8 mouse cellular contexts compared by ENCODE assay signal in the genomic region with DNA sequence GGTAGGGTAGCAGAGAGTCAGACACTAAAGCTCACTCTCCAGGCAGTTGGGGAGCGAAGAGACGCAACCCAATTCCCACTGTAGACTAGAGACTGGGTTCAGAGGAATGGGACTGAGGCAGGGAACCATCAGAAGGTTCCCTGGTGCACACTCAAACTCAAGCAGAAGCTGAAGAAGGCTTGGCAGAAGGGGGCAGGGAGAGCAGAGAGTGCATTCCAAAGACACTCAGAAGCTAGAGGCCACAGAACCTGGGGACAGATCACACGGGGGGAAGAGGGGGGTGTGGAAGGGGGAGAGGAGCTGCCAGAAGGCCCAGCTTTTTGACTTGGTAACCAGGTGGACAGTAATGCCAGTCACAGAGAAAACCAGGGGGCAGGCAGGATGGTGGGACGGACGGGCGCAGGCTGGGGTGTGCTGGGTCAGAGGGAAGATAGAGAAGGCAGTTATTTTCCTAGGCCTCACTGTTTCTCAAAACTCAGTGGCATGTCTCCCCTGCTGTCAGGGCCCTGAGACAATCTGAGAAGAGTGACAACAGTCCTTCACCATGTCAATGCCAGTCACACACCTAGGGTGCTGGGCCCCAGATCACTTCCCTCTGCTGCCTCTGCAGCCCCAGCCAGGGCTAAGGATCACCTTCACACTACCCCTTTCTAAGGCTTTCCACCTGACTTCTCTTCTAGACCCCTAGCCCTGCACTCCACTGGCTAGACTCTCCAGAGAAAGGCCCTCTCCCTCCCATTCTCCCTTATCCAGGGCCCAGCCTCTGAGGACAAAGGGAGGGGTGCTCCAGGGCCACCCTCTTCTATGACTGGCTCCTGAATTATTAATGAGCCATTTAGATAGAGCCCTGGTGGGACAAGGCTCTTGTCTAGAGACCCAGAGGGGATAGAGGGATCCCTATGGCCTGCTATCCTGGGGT. TPM values are rescaled to one million over a fixed set of nuclear protein-coding genes. Genes with fewer than 3 reads are reported as not detected.
DNase-seq lines count a peak whose midpoint lies in the region; ATAC-seq and TF ChIP-seq lines count a peak whose summit lies in the region.

No protein-coding gene starts in this region.

- peak overlapping the region; percentile 5; the same call in 1 of the 2 replicates for H3K4me2 ChIP-seq in kidney, embryonic 16.5 days (replicated peaks; ENCODE audit: low read depth, low read length)
- H3K4me2 ChIP-seq in forebrain, embryonic 14.5 days (ENCODE audit: low read length) = peak overlapping the region; percentile 37
- peak overlapping the region; percentile 10; the same call in 1 of the 2 replicates for H3K4me2 ChIP-seq in liver, embryonic 11.5 days
- H3K4me2 ChIP-seq in midbrain, postnatal 0 days (ENCODE audit: low read depth, low read length, poor library complexity, severe bottlenecking) = peak overlapping the region; percentile 8

- H3K9me3 ChIP-seq in kidney, embryonic 16.5 days (ENCODE audit: low read length) = no peaks in the 10 kb centered on the region
- no peaks in the 10 kb centered on the region for H3K9me3 ChIP-seq in forebrain, embryonic 14.5 days (replicated peaks; ENCODE audit: control insufficient read depth, low read length)
- no peaks in the 10 kb centered on the region; the same call in 1 of the 2 replicates for H3K9me3 ChIP-seq in liver, embryonic 11.5 days (ENCODE audit: control insufficient read depth, low read length)
- no peaks in the 10 kb centered on the region for H3K9me3 ChIP-seq in midbrain, postnatal 0 days (ENCODE audit: low read length)

- TF ChIP-seq CTCF in midbrain, postnatal 0 days (IDR thresholded peaks at IDR 0.05) = no peak

- DNase-seq in kidney, adult 8-10 months = no peak
- no peak for DNase-seq in forebrain, embryonic 14.5 days (ENCODE audit: low spot score)
- DNase-seq in liver, embryonic 11.5 days (ENCODE audit: low spot score) = no peak
- no peak for DNase-seq in midbrain, postnatal 0 days (ENCODE audit: low spot score)
- no peak for DNase-seq in layer of hippocampus, adult 11-12 months (ENCODE audit: low spot score)
- no peak for DNase-seq in left cerebral cortex, adult 11 months (ENCODE audit: low spot score)
- DNase-seq in kidney, postnatal 10 days = no peak

- H3K27me3 ChIP-seq in kidney, embryonic 16.5 days (ENCODE audit: insufficient read depth, low read length) = no peaks in the 10 kb centered on the region
- no peaks in the 10 kb centered on the region for H3K27me3 ChIP-seq in forebrain, embryonic 14.5 days (replicated peaks; ENCODE audit: control insufficient read depth, insufficient read depth, low read length)
- H3K27me3 ChIP-seq in liver, embryonic 11.5 days (replicated peaks; ENCODE audit: control insufficient read depth, insufficient read depth, low read length) = no peaks in the 10 kb centered on the region
- H3K27me3 ChIP-seq in midbrain, postnatal 0 days (ENCODE audit: insufficient read depth, low read length) = no peaks in the 10 kb centered on the region

- peak; percentile 59 for ATAC-seq in kidney, embryonic 16.5 days (ENCODE audit: low FRiP score, low TSS enrichment)
- ATAC-seq in forebrain, embryonic 14.5 days = peak; percentile 81
- ATAC-seq in liver, embryonic 11.5 days (replicated peaks; ENCODE audit: low FRiP score) = no peak
- peak; percentile 46 for ATAC-seq in midbrain, postnatal 0 days (ENCODE audit: low FRiP score)

- peaks cover 84% of the 10 kb centered on the region for H3K4me1 ChIP-seq in kidney, embryonic 16.5 days (ENCODE audit: insufficient read depth, low read length)
- H3K4me1 ChIP-seq in forebrain, embryonic 14.5 days (ENCODE audit: control insufficient read depth, insufficient read depth, low read length) = peaks cover 54% of the 10 kb centered on the region
- peaks cover 47% of the 10 kb centered on the region for H3K4me1 ChIP-seq in liver, embryonic 11.5 days (replicated peaks; ENCODE audit: control insufficient read depth, insufficient read depth, low read length)
- H3K4me1 ChIP-seq in midbrain, postnatal 0 days (ENCODE audit: insufficient read depth, low read length) = peaks cover 19% of the 10 kb centered on the region

- H3K36me3 ChIP-seq in kidney, embryonic 16.5 days (ENCODE audit: insufficient read depth, low read length) = peaks cover 11% of the 10 kb centered on the region; the same call in 1 of the 2 replicates
- H3K36me3 ChIP-seq in forebrain, embryonic 14.5 days (ENCODE audit: control insufficient read depth, insufficient read depth, low read length) = peaks cover 19% of the 10 kb centered on the region
- H3K36me3 ChIP-seq in liver, embryonic 11.5 days (ENCODE audit: control insufficient read depth, insufficient read depth, low read length) = peaks cover 3% of the 10 kb centered on the region; the same call in 1 of the 2 replicates
- peaks cover 17% of the 10 kb centered on the region; the same call in 1 of the 2 replicates for H3K36me3 ChIP-seq in midbrain, postnatal 0 days (ENCODE audit: insufficient read depth, low read length)

- H3K4me3 ChIP-seq in kidney, embryonic 16.5 days (ENCODE audit: low read length) = no peak overlapping the region
- no peak overlapping the region for H3K4me3 ChIP-seq in forebrain, embryonic 14.5 days (ENCODE audit: low read depth, low read length)
- no peak overlapping the region for H3K4me3 ChIP-seq in liver, embryonic 11.5 days (ENCODE audit: low read depth, low read length)
- no peak overlapping the region for H3K4me3 ChIP-seq in midbrain, postnatal 0 days (ENCODE audit: low read depth, low read length)

- H3K9ac ChIP-seq in kidney, embryonic 16.5 days (replicated peaks; ENCODE audit: low read length) = peak overlapping the region; percentile 49
- H3K9ac ChIP-seq in forebrain, embryonic 14.5 days (ENCODE audit: low read length) = peak overlapping the region; percentile 0; the same call in 1 of the 2 replicates
- no peak overlapping the region for H3K9ac ChIP-seq in liver, embryonic 11.5 days (ENCODE audit: low read depth, low read length)
- H3K9ac ChIP-seq in midbrain, postnatal 0 days (replicated peaks; ENCODE audit: low read length, poor library complexity, severe bottlenecking) = no peak overlapping the region

- WGBS in kidney, embryonic 16.5 days = 71% methylated on average over 6 of the region's 6 CpGs
- 62% methylated on average over 6 of the region's 6 CpGs for WGBS in forebrain, embryonic 14.5 days
- 73% methylated on average over 6 of the region's 6 CpGs for WGBS in liver, embryonic 11.5 days
- WGBS in midbrain, postnatal 0 days = 53% methylated on average over 6 of the region's 6 CpGs

- peak overlapping the region; percentile 93 for H3K27ac ChIP-seq in kidney, embryonic 16.5 days (ENCODE audit: low read length)
- peak overlapping the region; percentile 85 for H3K27ac ChIP-seq in forebrain, embryonic 14.5 days (ENCODE audit: low read depth, low read length)
- peak overlapping the region; percentile 56 for H3K27ac ChIP-seq in liver, embryonic 11.5 days (ENCODE audit: low read depth, low read length)
- peak overlapping the region; percentile 60 for H3K27ac ChIP-seq in midbrain, postnatal 0 days (ENCODE audit: low read depth, low read length)

RNA-seq across cellular contexts. Expression of a gene that starts 15.3 kb away (rescaled TPM):
- 72.6 and 73.7 TPM in 2 replicates for polyA plus RNA-seq in kidney, embryonic 16.5 days (2015; fragmentation: Nextera tagmentation; extraction: Ambion mirVana)
- polyA plus RNA-seq in forebrain, embryonic 14.5 days (2014; fragmentation: Nextera tagmentation; extraction: Ambion mirVana) = 42.0 and 50.2 TPM in 2 replicates
- polyA plus RNA-seq in liver, embryonic 11.5 days (2014; fragmentation: Nextera tagmentation; extraction: Ambion mirVana) = 29.1 and 29.2 TPM in 2 replicates
- total RNA-seq in midbrain, postnatal 0 days (2014; rRNA removed) = 160 and 186 TPM in 2 replicates
- 46.4 and 48.1 TPM in 2 replicates for polyA plus RNA-seq in midbrain, postnatal 0 days (2015; fragmentation: Nextera tagmentation; extraction: Ambion mirVana)

Comparison
In these comparisons a context has a peak if more than half of its experiments do, and no peak if none do; other contexts are left out.
1. H3K9ac ChIP-seq: peak in kidney, embryonic 16.5 days (single experiment) and forebrain, embryonic 14.5 days (single experiment); none in liver, embryonic 11.5 days (single experiment) and midbrain, postnatal 0 days (single experiment).
2. Peak in every context shown above with its lines, with median percentiles within 50 percentile points of each other: H3K27ac ChIP-seq and H3K4me2 ChIP-seq.